Mouse (Mus musculus) neural tube, embryonic 11.5 days (tissue): ENCODE measurements around the gene Pycr2. TPM values are rescaled to one million over a fixed set of nuclear protein-coding genes. Genes with fewer than 3 reads are reported as not detected.
"Not testable (repeated sequence)": the region's sequence is repeated elsewhere in the genome, so short reads cannot be mapped to it uniquely, and the experiment has no call there.

Source experiments
- ATAC-seq: fragments of 200-750 bp; cut with Nextera tagmentation; 2 replicates; pipeline ENCODE4 v1.8.0; 2017; ENCODE audit warnings: moderate number of reproducible peaks, mild to moderate bottlenecking, moderate TSS enrichment, moderate library complexity; ENCODE audit not compliant: insufficient read depth, low FRiP score, low TSS enrichment
- DNase-seq: peaks from one replicate; pipeline ENCODE4 v3.0.0-alpha.2; 2015; ENCODE audit warnings: low spot score
- H3K27ac ChIP-seq: fragments of 300-500 bp; sonication (generic); 2 replicates; pipeline ENCODE4 v1.5.1; 2014; ENCODE audit warnings: low read depth, mild to moderate bottlenecking, low read length
- H3K27me3 ChIP-seq: fragments of 300-500 bp; sonication (generic); 2 replicates; pipeline ENCODE4 v1.6.1; 2014; ENCODE audit warnings: mild to moderate bottlenecking, low read length, mixed read lengths; ENCODE audit not compliant: control insufficient read depth, insufficient read depth
- H3K36me3 ChIP-seq: fragments of 300-500 bp; sonication (generic); 2 replicates; pipeline ENCODE4 v1.6.1; 2014; ENCODE audit warnings: mild to moderate bottlenecking, low read length, moderate library complexity, mixed read lengths; ENCODE audit not compliant: control insufficient read depth, insufficient read depth
- H3K4me1 ChIP-seq: fragments of 300-500 bp; sonication (generic); 2 replicates; pipeline ENCODE4 v1.6.1; 2014; ENCODE audit warnings: low read length, mixed read lengths; ENCODE audit not compliant: control insufficient read depth, insufficient read depth
- H3K4me2 ChIP-seq: fragments of 300-500 bp; sonication (generic); 2 replicates; pipeline ENCODE4 v1.6.1; 2014; ENCODE audit warnings: low read depth, mild to moderate bottlenecking, moderate library complexity
- H3K4me3 ChIP-seq: fragments of 300-500 bp; sonication (generic); 2 replicates; pipeline ENCODE4 v1.5.1; 2014; ENCODE audit warnings: low read depth, low read length
- H3K9ac ChIP-seq: fragments of 300-500 bp; sonication (generic); 2 replicates; pipeline ENCODE4 v1.6.1; 2014; ENCODE audit warnings: mild to moderate bottlenecking, low read length
- H3K9me3 ChIP-seq: fragments of 300-500 bp; sonication (generic); 2 replicates; pipeline ENCODE4 v1.6.1; 2016; ENCODE audit warnings: low read length; ENCODE audit not compliant: control insufficient read depth
- WGBS: fragments of 180-500 bp; shearing (Covaris S2); extraction: QIAGEN DNeasy Blood & Tissue Kit; methylation state at CpG from one replicate; pipeline ENCODE4 v1.1.7; 2014; 5-methylcytosine and 5-hydroxymethylcytosine counted together
- polyA plus RNA-seq: library from polyadenylated mRNA; unstranded; fragments of >200 nt; fragmentation: Nextera tagmentation; extraction: Ambion mirVana; gene quantifications from 2 replicates; pipeline ENCODE4 v1.2.1, GENCODE M21; 2014

Pycr2 gene
- polyA plus RNA-seq, 1 experiment from 2014 or later = 113 TPM

DNA sequence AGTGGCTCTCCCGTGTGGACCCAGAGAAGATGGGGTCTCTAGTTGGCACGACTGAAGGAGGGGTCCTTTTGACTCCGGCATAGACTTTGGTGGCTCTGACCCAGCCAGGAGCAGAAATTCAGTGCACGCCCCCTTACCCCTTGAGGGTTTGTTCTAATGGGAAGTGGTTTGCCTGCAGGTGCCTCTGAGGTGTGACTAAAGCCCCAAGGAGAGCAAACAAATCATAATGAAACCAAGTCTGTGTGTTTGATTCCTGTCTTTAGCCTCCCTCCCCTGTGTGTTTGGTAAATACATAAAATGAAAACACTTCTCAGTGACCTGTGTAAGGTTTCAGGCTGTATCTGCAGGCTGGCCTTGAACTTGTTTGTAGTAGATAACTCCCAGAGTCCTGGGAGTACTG lies 22.2 kb downstream of the Pycr2 start:
- Histone ChIP-seq H3K4me1 (no peaks in the 10 kb centered on the region), H3K9me3 (no peaks in the 10 kb centered on the region), H3K4me2 (no peak overlapping the region), H3K9ac (no peak overlapping the region), H3K27ac (no peak overlapping the region), H3K27me3 (0 out of 2 replicates have a peak, but pooled peaks cover 2% of the 10 kb centered on the region), H3K4me3 (no peak overlapping the region), H3K36me3 (no peaks in the 10 kb centered on the region)
- no peak for ATAC-seq
- 80% methylated on average over 4 of the region's 4 CpGs for WGBS
- DNase-seq = no peak

DNA sequence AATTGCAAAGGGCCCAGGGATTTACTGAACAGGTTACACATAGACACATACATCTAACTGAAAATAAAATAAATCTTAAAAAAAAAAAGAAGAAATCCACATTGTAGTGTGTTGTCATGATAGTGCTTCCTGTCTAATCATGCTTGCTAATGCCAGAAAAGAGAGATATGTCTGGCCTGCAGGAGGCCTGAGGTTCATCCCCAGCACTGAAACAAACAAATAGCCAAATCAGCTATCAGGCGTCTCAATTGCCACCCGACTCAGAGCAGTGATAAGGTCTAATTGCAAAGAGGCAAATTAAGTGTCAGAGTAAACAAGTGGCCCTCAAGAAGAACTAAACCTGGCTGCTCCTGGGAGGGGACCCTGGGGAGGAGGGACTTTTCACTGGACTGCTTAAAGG lies 25.5 kb downstream of the Pycr2 start:
- Histone ChIP-seq H3K9me3 (no peaks in the 10 kb centered on the region), H3K4me3 (no peak overlapping the region), H3K9ac (no peak overlapping the region), H3K36me3 (no peaks in the 10 kb centered on the region), H3K4me1 (no peaks in the 10 kb centered on the region; the same call in none of the 2 replicates), H3K27ac (no peak overlapping the region), H3K4me2 (no peak overlapping the region), H3K27me3 (peaks cover 13% of the 10 kb centered on the region)
- DNase-seq (no peak), ATAC-seq (no peak)
- WGBS = 45% methylated on average over 2 of the region's 2 CpGs

DNA sequence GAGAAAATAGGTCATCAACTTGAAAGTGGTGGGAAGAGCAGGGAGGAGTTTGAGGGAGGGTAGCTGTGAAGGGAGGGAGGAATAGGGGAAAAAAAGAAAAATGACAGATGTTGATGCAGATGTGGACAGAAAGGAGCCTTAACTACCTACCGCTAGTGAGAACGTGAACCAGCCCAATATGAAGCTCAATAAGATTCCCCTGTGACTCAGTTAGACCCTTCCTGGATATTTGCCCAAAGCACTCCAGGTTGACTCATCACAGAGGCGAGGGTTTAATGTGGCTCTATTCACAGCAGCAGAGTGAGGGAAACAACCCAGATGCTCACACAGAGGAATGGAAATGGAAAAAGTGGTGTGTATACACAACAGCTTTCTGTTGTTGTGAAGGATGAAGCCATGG lies 27.0 kb downstream of the Pycr2 start:
- H3K4me2 ChIP-seq = no peak overlapping the region
- H3K4me1 ChIP-seq = no peaks in the 10 kb centered on the region; the same call in none of the 2 replicates
- ATAC-seq (no peak), DNase-seq (no peak)
- H3K9me3 ChIP-seq = no peaks in the 10 kb centered on the region
- no peak overlapping the region for H3K27ac ChIP-seq
- H3K9ac ChIP-seq = no peak overlapping the region
- H3K27me3 ChIP-seq = peaks cover 28% of the 10 kb centered on the region
- WGBS = 82% methylated on average over 3 of the region's 3 CpGs
- H3K4me3 ChIP-seq = no peak overlapping the region
- no peaks in the 10 kb centered on the region for H3K36me3 ChIP-seq

DNA sequence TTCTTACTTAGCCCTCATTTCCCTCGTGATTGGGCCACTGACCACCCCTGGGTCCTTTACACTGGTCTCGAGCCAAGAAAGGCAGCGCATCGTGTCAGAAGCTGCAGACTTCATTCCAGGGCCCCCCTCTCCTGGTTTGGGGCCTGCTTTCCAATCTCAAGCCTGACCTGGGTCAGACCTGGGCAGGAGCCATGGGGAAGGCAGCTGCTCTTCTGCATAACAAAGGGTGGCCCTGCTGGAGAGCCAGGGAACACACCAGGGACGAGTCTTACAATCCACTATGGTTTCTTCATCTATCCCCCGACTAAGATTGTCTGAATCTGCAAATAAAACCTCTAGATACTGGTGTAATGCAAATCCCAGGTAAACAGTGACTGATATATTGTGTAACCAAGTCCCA lies 29.6 kb downstream of the Pycr2 start:
- WGBS = 15% methylated on average over 6 of the region's 6 CpGs

DNA sequence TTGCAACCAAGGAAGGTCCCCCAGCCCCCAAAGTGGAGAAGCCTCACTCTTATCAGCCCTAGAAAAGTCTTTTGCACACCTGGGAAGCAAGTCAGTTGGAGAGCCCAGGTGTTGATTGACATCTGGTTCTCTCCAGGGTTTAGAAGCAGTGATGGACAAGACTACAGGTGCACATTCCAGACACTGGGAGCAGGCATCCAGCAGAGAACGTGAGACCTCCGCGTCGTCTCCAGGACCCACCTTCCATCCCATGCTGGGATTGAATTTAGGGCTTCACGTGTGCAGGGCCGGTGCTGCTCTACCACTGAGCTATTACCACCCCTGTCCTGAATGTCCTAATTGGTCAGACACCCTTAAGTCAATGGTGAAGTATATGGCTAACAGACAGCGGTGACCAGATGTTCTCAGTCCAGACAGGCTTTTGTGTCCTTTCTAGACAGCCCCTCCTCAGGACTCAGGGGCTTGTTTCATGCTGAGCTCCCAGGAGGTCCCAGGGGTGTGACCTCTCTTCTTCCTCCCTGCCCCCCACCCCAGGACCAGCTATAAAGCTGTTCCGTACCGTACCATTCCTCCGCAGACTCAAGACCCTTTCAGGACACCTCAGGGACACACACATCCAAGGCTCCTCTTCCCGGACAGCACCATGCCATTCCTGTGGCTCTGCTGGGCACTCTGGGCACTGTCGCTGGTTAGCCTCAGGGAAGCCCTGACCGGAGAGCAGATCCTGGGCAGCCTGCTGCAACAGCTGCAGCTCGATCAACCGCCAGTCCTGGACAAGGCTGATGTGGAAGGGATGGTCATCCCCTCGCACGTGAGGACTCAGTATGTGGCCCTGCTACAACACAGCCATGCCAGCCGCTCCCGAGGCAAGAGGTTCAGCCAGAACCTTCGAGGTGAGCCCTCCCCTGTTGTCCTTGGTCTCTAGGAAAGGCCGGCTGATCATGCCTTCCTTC lies 30.6 kb downstream of the Pycr2 start, which contains the start of gene Lefty1:
Lefty1 (plus strand) TSS at position 556 of the 953 bp plus-strand sequence.
- Histone ChIP-seq H3K4me2 (no peak within 1 kb of the TSS; the same call in 1 of the 2 replicates), H3K27me3 (peaks cover 36% of the 10 kb centered on the region), H3K9ac (peak within 1 kb of the TSS; percentile 18; the same call in 1 of the 2 replicates), H3K4me3 (no peak within 1 kb of the TSS), H3K27ac (no peak within 1 kb of the TSS), H3K9me3 (no peaks in the 10 kb centered on the region), H3K4me1 (no peaks in the 10 kb centered on the region; the same call in none of the 2 replicates), H3K36me3 (no peaks in the 10 kb centered on the region)
- DNase-seq (no peak), ATAC-seq (no peak)
- WGBS = 9% methylated on average over 21 of the region's 21 CpGs

More for the DNA sequence above, 29.6 kb downstream of the Pycr2 start:
- Histone ChIP-seq H3K36me3 (no peaks in the 10 kb centered on the region), H3K4me1 (no peaks in the 10 kb centered on the region; the same call in none of the 2 replicates), H3K9me3 (no peaks in the 10 kb centered on the region), H3K4me2 (no peak overlapping the region), H3K4me3 (no peak overlapping the region), H3K9ac (peak overlapping the region; percentile 18; the same call in 1 of the 2 replicates), H3K27ac (no peak overlapping the region), H3K27me3 (peaks cover 36% of the 10 kb centered on the region)
- no peak for ATAC-seq
- DNase-seq = peak; percentile 27

DNA sequence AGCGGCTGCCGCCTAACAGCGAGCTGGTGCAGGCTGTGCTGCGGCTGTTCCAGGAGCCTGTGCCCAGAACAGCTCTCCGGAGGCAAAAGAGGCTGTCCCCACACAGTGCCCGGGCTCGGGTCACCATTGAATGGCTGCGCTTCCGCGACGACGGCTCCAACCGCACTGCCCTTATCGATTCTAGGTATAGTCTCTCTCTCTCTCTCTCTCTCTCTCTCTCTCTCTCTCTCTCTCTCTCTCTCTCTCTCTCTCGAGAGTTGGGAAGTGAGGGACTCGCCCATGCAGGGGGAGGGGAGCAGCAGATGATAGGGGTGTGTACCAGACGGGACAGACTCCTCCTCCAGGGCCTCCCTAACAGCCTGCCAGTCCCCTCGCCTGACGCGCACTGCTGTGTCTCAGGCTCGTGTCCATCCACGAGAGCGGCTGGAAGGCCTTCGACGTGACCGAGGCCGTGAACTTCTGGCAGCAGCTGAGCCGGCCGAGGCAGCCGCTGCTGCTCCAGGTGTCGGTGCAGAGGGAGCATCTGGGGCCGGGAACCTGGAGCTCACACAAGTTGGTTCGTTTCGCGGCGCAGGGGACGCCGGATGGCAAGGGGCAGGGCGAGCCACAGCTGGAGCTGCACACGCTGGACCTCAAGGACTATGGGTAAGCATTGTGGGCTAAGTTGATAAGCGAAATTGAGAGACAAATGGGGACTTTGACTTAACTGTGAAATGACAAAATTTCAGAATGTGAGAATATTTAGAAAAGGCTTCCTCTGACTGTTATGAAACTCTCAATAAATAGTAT lies 32.7 kb downstream of the Pycr2 start:
- H3K36me3 ChIP-seq, H3K27ac ChIP-seq, ATAC-seq, H3K9me3 ChIP-seq, H3K9ac ChIP-seq, H3K4me1 ChIP-seq: not testable (repeated sequence)
- peak; percentile 47 for DNase-seq
- WGBS = 1% methylated on average over 32 of the region's 41 CpGs
- Histone ChIP-seq H3K4me3 (peak overlapping the region; percentile 18), H3K4me2 (peak overlapping the region; percentile 37), H3K27me3 (peaks cover 47% of the 10 kb centered on the region)

DNA sequence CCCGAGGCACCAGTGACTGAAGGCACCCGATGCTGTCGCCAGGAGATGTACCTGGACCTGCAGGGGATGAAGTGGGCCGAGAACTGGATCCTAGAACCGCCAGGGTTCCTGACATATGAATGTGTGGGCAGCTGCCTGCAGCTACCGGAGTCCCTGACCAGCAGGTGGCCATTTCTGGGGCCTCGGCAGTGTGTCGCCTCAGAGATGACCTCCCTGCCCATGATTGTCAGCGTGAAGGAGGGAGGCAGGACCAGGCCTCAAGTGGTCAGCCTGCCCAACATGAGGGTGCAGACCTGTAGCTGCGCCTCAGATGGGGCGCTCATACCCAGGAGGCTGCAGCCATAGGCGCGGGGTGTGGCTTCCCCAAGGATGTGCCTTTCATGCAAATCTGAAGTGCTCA lies 33.5 kb downstream of the Pycr2 start:
- H3K9ac ChIP-seq, ATAC-seq, H3K4me2 ChIP-seq, DNase-seq, H3K27ac ChIP-seq, H3K4me1 ChIP-seq, H3K36me3 ChIP-seq, H3K9me3 ChIP-seq, H3K4me3 ChIP-seq: not testable (repeated sequence)
- 10% methylated on average over 13 of the region's 13 CpGs for WGBS
- H3K27me3 ChIP-seq = peaks cover 54% of the 10 kb centered on the region

DNA sequence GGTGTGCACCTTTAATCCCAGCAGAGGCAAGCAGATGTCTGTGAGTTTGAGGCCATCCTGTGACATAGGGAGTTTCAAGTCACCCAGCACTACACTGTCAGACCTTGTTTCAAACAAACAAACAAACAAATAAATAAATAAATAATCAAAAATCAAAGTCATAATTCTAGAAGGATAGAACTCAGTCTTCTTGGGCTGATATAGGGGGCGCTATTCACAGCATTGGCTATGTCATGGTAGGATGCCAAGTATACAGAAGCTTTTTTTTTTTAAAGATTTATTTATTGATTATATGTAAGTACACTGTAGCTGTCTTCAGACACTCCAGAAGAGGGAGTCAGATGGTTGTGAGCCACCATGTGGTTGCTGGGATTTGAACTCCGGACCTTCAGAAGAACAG lies 34.7 kb downstream of the Pycr2 start:
- not testable (repeated sequence) for H3K36me3 ChIP-seq, H3K27ac ChIP-seq, H3K9ac ChIP-seq, H3K9me3 ChIP-seq, H3K4me1 ChIP-seq, H3K4me3 ChIP-seq, DNase-seq, H3K4me2 ChIP-seq, ATAC-seq
- WGBS = 78% methylated on average over 2 of the region's 2 CpGs
- H3K27me3 ChIP-seq = peaks cover 60% of the 10 kb centered on the region
